Comparison of ENCODE assay signal across 11 mouse cellular contexts in the genomic region with DNA sequence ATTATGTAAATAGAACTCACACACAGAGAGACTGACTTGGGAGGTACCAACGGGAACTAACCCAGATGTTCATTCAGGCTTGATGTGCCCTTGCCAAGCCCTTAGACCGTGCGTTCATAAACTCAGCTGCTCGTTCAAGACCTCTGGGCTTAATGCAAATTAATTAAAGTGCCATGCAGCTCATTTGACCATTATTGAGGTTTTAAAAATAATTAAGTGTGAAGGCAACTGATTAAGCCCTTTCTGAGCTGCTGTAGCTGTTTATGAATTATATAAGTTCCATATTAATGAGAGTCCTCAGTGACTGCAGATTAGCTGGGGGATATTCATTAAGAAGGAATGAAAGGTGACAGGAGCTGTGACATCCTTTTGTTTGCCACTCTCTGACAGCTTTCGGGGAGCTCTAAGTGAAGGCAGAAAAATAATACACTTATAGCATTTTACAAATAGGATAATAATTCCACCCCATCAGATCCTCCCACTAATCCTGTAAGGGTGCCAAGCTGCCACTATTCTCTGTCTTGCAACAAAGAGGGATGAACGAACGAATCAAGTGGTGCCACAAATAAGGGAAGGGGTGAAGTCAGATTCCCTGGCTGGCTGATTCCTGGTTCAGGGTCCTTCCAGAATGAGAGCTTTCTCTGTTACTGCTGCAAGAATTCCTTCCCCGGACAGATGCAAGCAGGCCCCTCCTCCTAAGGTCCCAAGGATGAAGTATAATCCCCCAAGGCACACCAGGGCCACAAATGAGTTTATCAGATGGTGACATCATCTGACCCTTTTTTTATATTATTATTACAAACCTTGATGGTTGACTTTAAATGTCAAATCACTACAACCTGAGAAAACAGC.
A peak's percentile ranks its signal among the peaks of the same experiment; 100 is the strongest.
DNase-seq lines count a peak whose midpoint lies in the region; ATAC-seq and TF ChIP-seq lines count a peak whose summit lies in the region.
"Had no signal": no experiment of that assay in that cellular context is flagged by ENCODE, and none has a peak within 500 bp of the region (broad histone marks: within the 10 kb centered on the region; RNA-seq: fewer than 3 reads in every experiment).

No protein-coding gene starts in this region.

- no peaks in the 10 kb centered on the region for H3K27me3 ChIP-seq in forebrain, embryonic 11.5 days (ENCODE audit: control insufficient read depth, insufficient read depth, low read length)
- no peaks in the 10 kb centered on the region for H3K27me3 ChIP-seq in forebrain, embryonic 10.5 days (ENCODE audit: poor library complexity, severe bottlenecking)
- H3K27me3 ChIP-seq in hindbrain, embryonic 15.5 days, result no peaks in the 10 kb centered on the region
- no peaks in the 10 kb centered on the region for H3K27me3 ChIP-seq in midbrain, embryonic 14.5 days (ENCODE audit: control insufficient read depth, insufficient read depth, low read length)
- H3K27me3 ChIP-seq in heart, adult 2 months (ENCODE audit: control insufficient read depth, insufficient read depth, low read length), result no peaks in the 10 kb centered on the region
- no peaks in the 10 kb centered on the region for H3K27me3 ChIP-seq in heart, embryonic 12.5 days (replicated peaks)

- H3K4me3 ChIP-seq in forebrain, embryonic 11.5 days (ENCODE audit: low read depth, low read length), result no peak overlapping the region
- H3K4me3 ChIP-seq in forebrain, embryonic 10.5 days, result no peak overlapping the region
- H3K4me3 ChIP-seq in hindbrain, embryonic 15.5 days, result no peak overlapping the region
- no peak overlapping the region for H3K4me3 ChIP-seq in midbrain, embryonic 14.5 days (replicated peaks; ENCODE audit: low read depth, low read length)
- no peak overlapping the region for H3K4me3 ChIP-seq in heart, adult 2 months
- H3K4me3 ChIP-seq in heart, embryonic 12.5 days, result no peak overlapping the region

- WGBS in forebrain, embryonic 11.5 days, result 29% methylated on average over 8 of the region's 8 CpGs
- 54% methylated on average over 8 of the region's 8 CpGs for WGBS in forebrain, embryonic 10.5 days
- WGBS in hindbrain, embryonic 15.5 days, result 18% methylated on average over 8 of the region's 8 CpGs
- 6% methylated on average over 8 of the region's 8 CpGs for WGBS in midbrain, embryonic 14.5 days
- 62% methylated on average over 8 of the region's 8 CpGs for WGBS in heart, adult 2 months
- 67% methylated on average over 8 of the region's 8 CpGs for WGBS in heart, embryonic 12.5 days

- TF ChIP-seq POLR2A in heart, adult 2 months (IDR thresholded peaks at IDR 0.05; ENCODE audit: insufficient read depth, low read depth, low read length), result no peak

- DNase-seq in forebrain, embryonic 11.5 days (ENCODE audit: low spot score), result no peak
- DNase-seq in forebrain, embryonic 10.5 days (ENCODE audit: extremely low spot score, low spot score), result no peak
- peak; percentile 73 for DNase-seq in Muller cell, postnatal 12 days (ENCODE audit: inconsistent ontology term)
- peak; percentile 71 for DNase-seq in midbrain, embryonic 14.5 days
- DNase-seq in frontal cortex, postnatal 10 days (ENCODE audit: low spot score in 2 of 2), result no peak
- DNase-seq in heart, adult 2 months, result no peak
- DNase-seq: adrenal gland, adult 8-10 months; cerebellum, adult 9-11 months; heart, adult 18-20 months had no signal

- intact Hi-C loops in heart, adult 2 months (cut with DNase I), result no loop called here

- H3K4me1 ChIP-seq in forebrain, embryonic 11.5 days (replicated peaks; ENCODE audit: control insufficient read depth, insufficient read depth, low read length), result 0 out of 2 replicates have a peak, but pooled peaks cover 2% of the 10 kb centered on the region
- peaks cover 15% of the 10 kb centered on the region for H3K4me1 ChIP-seq in forebrain, embryonic 10.5 days
- peaks cover 15% of the 10 kb centered on the region; the same call in 1 of the 2 replicates for H3K4me1 ChIP-seq in hindbrain, embryonic 15.5 days (replicated peaks)
- peaks cover 12% of the 10 kb centered on the region for H3K4me1 ChIP-seq in midbrain, embryonic 14.5 days (ENCODE audit: control insufficient read depth, insufficient read depth, low read length)
- no peaks in the 10 kb centered on the region for H3K4me1 ChIP-seq in heart, adult 2 months (ENCODE audit: control insufficient read depth, insufficient read depth, low read length)
- no peaks in the 10 kb centered on the region for H3K4me1 ChIP-seq in heart, embryonic 12.5 days (replicated peaks)

- no peak overlapping the region for H3K27ac ChIP-seq in forebrain, embryonic 11.5 days (ENCODE audit: low read depth, low read length)
- H3K27ac ChIP-seq in forebrain, embryonic 10.5 days, result no peak overlapping the region
- peak overlapping the region; percentile 9; the same call in 1 of the 2 replicates for H3K27ac ChIP-seq in hindbrain, embryonic 15.5 days (replicated peaks)
- H3K27ac ChIP-seq in midbrain, embryonic 14.5 days (replicated peaks; ENCODE audit: low read depth, low read length), result peak overlapping the region; percentile 79
- no peak overlapping the region for H3K27ac ChIP-seq in heart, adult 2 months
- H3K27ac ChIP-seq in heart, embryonic 12.5 days (ENCODE audit: poor library complexity, severe bottlenecking), result no peak overlapping the region

- H3K36me3 ChIP-seq in forebrain, embryonic 11.5 days (ENCODE audit: control insufficient read depth, insufficient read depth, low read length), result no peaks in the 10 kb centered on the region
- no peaks in the 10 kb centered on the region for H3K36me3 ChIP-seq in forebrain, embryonic 10.5 days (replicated peaks)
- H3K36me3 ChIP-seq in hindbrain, embryonic 15.5 days, result no peaks in the 10 kb centered on the region
- H3K36me3 ChIP-seq in midbrain, embryonic 14.5 days (ENCODE audit: control insufficient read depth, insufficient read depth, low read length), result no peaks in the 10 kb centered on the region
- no peaks in the 10 kb centered on the region for H3K36me3 ChIP-seq in heart, adult 2 months (ENCODE audit: control insufficient read depth, insufficient read depth, low read length)
- no peaks in the 10 kb centered on the region for H3K36me3 ChIP-seq in heart, embryonic 12.5 days

- ATAC-seq in forebrain, embryonic 11.5 days (replicated peaks; ENCODE audit: low FRiP score), result peak; percentile 78
- ATAC-seq in hindbrain, embryonic 15.5 days (ENCODE audit: low FRiP score, low read depth), result peak; percentile 84; the same call in 1 of the 2 replicates
- peak; percentile 80; the same call in 1 of the 2 replicates for ATAC-seq in midbrain, embryonic 14.5 days (ENCODE audit: low FRiP score, low TSS enrichment)
- ATAC-seq in heart, embryonic 12.5 days (ENCODE audit: insufficient number of reproducible peaks, low FRiP score), result no peak

- H3K9me3 ChIP-seq in forebrain, embryonic 11.5 days (ENCODE audit: control insufficient read depth, low read length), result no peaks in the 10 kb centered on the region
- no peaks in the 10 kb centered on the region for H3K9me3 ChIP-seq in forebrain, embryonic 10.5 days
- no peaks in the 10 kb centered on the region for H3K9me3 ChIP-seq in hindbrain, embryonic 15.5 days
- no peaks in the 10 kb centered on the region for H3K9me3 ChIP-seq in midbrain, embryonic 14.5 days (ENCODE audit: control insufficient read depth, low read length)
- H3K9me3 ChIP-seq in heart, embryonic 12.5 days (replicated peaks), result no peaks in the 10 kb centered on the region

- no peak for TF ChIP-seq CTCF in heart, adult 2 months (IDR thresholded peaks at IDR 0.05)

- no peak overlapping the region for H3K9ac ChIP-seq in forebrain, embryonic 11.5 days (ENCODE audit: low read length)
- H3K9ac ChIP-seq in hindbrain, embryonic 15.5 days, result no peak overlapping the region
- no peak overlapping the region for H3K9ac ChIP-seq in midbrain, embryonic 14.5 days (replicated peaks; ENCODE audit: low read length)
- no peak overlapping the region for H3K9ac ChIP-seq in heart, adult 2 months (ENCODE audit: low read depth, low read length)
- H3K9ac ChIP-seq in heart, embryonic 12.5 days, result no peak overlapping the region

- H3K4me2 ChIP-seq in forebrain, embryonic 11.5 days (ENCODE audit: low read depth, low read length, severe bottlenecking), result no peak overlapping the region
- no peak overlapping the region for H3K4me2 ChIP-seq in hindbrain, embryonic 15.5 days
- H3K4me2 ChIP-seq in midbrain, embryonic 14.5 days (ENCODE audit: low read length), result no peak overlapping the region
- no peak overlapping the region for H3K4me2 ChIP-seq in heart, embryonic 12.5 days

- TF ChIP-seq EP300 in heart, adult 2 months (IDR thresholded peaks at IDR 0.05; ENCODE audit: insufficient read depth, low read depth, low read length), result no peak

- H3K79me2 ChIP-seq in heart, adult 2 months (replicated peaks; ENCODE audit: control insufficient read depth, insufficient read depth, low read length), result no peaks in the 10 kb centered on the region

Comparison
In these comparisons a context has a peak if more than half of its experiments do, and no peak if none do; other contexts are left out.
1. DNase-seq: peak in Muller cell, postnatal 12 days (single experiment) and midbrain, embryonic 14.5 days (single experiment); none in forebrain, embryonic 11.5 days (single experiment), forebrain, embryonic 10.5 days (single experiment), frontal cortex, postnatal 10 days (0 of 2) and heart, adult 2 months (0 of 2).
2. H3K27ac ChIP-seq: peak in hindbrain, embryonic 15.5 days (single experiment) and midbrain, embryonic 14.5 days (single experiment); none in forebrain, embryonic 11.5 days (single experiment), forebrain, embryonic 10.5 days (single experiment), heart, adult 2 months (single experiment) and heart, embryonic 12.5 days (single experiment).